Mouse (Mus musculus): ENCODE measurements around the gene 4930590J08Rik.

- no peak for TF ChIP-seq POLR2A (IDR thresholded peaks at IDR 0.05; ENCODE audit: borderline replicate concordance, insufficient read depth, low read length)
- TF ChIP-seq CTCF (IDR thresholded peaks at IDR 0.05; ENCODE audit: borderline replicate concordance, insufficient read depth, low read depth, low read length) = no peak
Measured at GRCm38 (mm10) chr6:91963429-91963828, 60.8 kb downstream of the 4930590J08Rik start.

Measured in cerebellum, adult 2 months (tissue).